In genomic region chr5:34271743-34272142, GRCm38 (mm10) we compare ENCODE assay signal across 8 mouse cellular contexts. TPM values are rescaled to one million over a fixed set of nuclear protein-coding genes. Genes with fewer than 3 reads are reported as not detected.
DNase-seq lines count a peak whose midpoint lies in the region; ATAC-seq and TF ChIP-seq lines count a peak whose summit lies in the region.

No protein-coding gene starts in this region.

- intact Hi-C loops in left cerebral cortex, postnatal 4 days (cut with DNase I), result no loop called here

- no peak overlapping the region for H3K27ac ChIP-seq in liver, postnatal 0 days (ENCODE audit: low read depth)

- DNase-seq in adrenal gland, adult (ENCODE audit: inconsistent age in 2 of 2, low spot score in 1 of 2), result peak; percentile 32 to 73
- DNase-seq in adrenal gland, adult 8-10 months, result no peak
- DNase-seq in left cerebral cortex, postnatal 4 days, result peak; percentile 27
- no peak for DNase-seq in left cerebral cortex, adult 11 months (ENCODE audit: low spot score)
- peak; percentile 56 for DNase-seq in c-Kit-positive CD71-negative TER-119-negative erythroid progenitor cells, embryonic 14.5 days (ENCODE audit: low read depth)
- DNase-seq in liver, postnatal 0 days, result peak; percentile 64
- peak; percentile 60 for DNase-seq in thymus, postnatal 25 days
- no peak for DNase-seq in frontal cortex, postnatal 25 days (ENCODE audit: low spot score in 2 of 2)

- H3K36me3 ChIP-seq in liver, postnatal 0 days (replicated peaks; ENCODE audit: insufficient read depth, low read length), result no peaks in the 10 kb centered on the region

- no peak for ATAC-seq in liver, postnatal 0 days

- TF ChIP-seq EP300 in liver, postnatal 0 days (IDR thresholded peaks at IDR 0.05; ENCODE audit: low read depth), result no peak

- H3K4me2 ChIP-seq in liver, postnatal 0 days (ENCODE audit: low read depth, low read length), result no peak overlapping the region

- H3K4me3 ChIP-seq in liver, postnatal 0 days (ENCODE audit: low read depth, low read length), result no peak overlapping the region

- peak; percentile 74 for TF ChIP-seq CTCF in liver, postnatal 0 days (IDR thresholded peaks at IDR 0.05; ENCODE audit: low read depth)

- no peaks in the 10 kb centered on the region for H3K9me3 ChIP-seq in liver, postnatal 0 days (ENCODE audit: low read length)

- whole genome bisulfite sequencing in liver, postnatal 0 days (ENCODE audit: insufficient replicate concordance), result 30% methylated on average over 4 of the region's 4 CpGs

- H3K4me1 ChIP-seq in liver, postnatal 0 days (ENCODE audit: insufficient read depth), result no peaks in the 10 kb centered on the region

- no peaks in the 10 kb centered on the region for H3K27me3 ChIP-seq in liver, postnatal 0 days (ENCODE audit: insufficient read depth, low read length)

- H3K9ac ChIP-seq in liver, postnatal 0 days (replicated peaks), result no peak overlapping the region

RNA-seq across cellular contexts. Expression of gene Zfyve28, which starts 16.5 kb away (rescaled TPM):
- 1 to 10 TPM in 2 of 4 experiments, under 1 TPM in 2; 0.52 to 2.1 (median 1.1) TPM for total RNA-seq in adrenal gland, adult 8-10 months (2022)
- 10 to 100 TPM; 18.7 to 19.9 TPM for total RNA-seq in left cerebral cortex, postnatal 4 days (2021)
- 0.02 and 0.14 TPM in 2 replicates for polyA plus RNA-seq in liver, postnatal 0 days (2015; fragmentation: Nextera tagmentation; extraction: Ambion mirVana)

RNA-seq across cellular contexts. Expression of gene Cfap99, which starts 16.7 kb away (rescaled TPM):
- total RNA-seq in adrenal gland, adult 8-10 months (2022), result under 1 TPM in 1 of 4 experiments, not detected in 3; 0.19 TPM
- total RNA-seq in left cerebral cortex, postnatal 4 days (2021), result under 1 TPM; 0.30 to 0.38 TPM
- not detected in 2 replicates for polyA plus RNA-seq in liver, postnatal 0 days (2015; fragmentation: Nextera tagmentation; extraction: Ambion mirVana)

Comparison
In these comparisons a context has a peak if more than half of its experiments do, and no peak if none do; other contexts are left out.
1. DNase-seq: peak in adrenal gland, adult (2 of 2), left cerebral cortex, postnatal 4 days (single experiment), c-Kit-positive CD71-negative TER-119-negative erythroid progenitor cells, embryonic 14.5 days (single experiment), liver, postnatal 0 days (single experiment) and thymus, postnatal 25 days (single experiment); none in adrenal gland, adult 8-10 months (single experiment), left cerebral cortex, adult 11 months (single experiment) and frontal cortex, postnatal 25 days (0 of 2).
2. RNA of gene Zfyve28, which starts 16.5 kb away (total RNA-seq): 18.7 to 19.9 TPM in left cerebral cortex, postnatal 4 days; 0.52 to 2.1 TPM in adrenal gland, adult 8-10 months; every median in the first group is over 4 times any median in the second.